Mouse (Mus musculus) spleen, adult 2 months (tissue): ENCODE data around the gene Pdxdc1. TPM values are rescaled to one million over a fixed set of nuclear protein-coding genes. Genes with fewer than 3 reads are reported as not detected.
"Not testable (repeated sequence)": the region's sequence is repeated elsewhere in the genome, so short reads cannot be mapped to it uniquely, and the experiment has no call there.

Experiments
- DNase-seq, 2 experiments: peaks; one replicate each; pipeline versions ENCODE4 v3.0.0 to v3.0.0-alpha.2; 2012 to 2021; ENCODE audit warnings: low spot score in 2 of 2, low read depth in 1 of 2
- H3K27ac ChIP-seq: fragments of 200-500 bp; 2 replicates; pipeline ENCODE4 v1.5.1; 2012; ENCODE audit warnings: low read length, inconsistent platforms; ENCODE audit not compliant: insufficient read depth
- H3K27me3 ChIP-seq: fragments of 200-500 bp; 2 replicates; pipeline ENCODE4 v1.6.1; 2012; ENCODE audit warnings: mild to moderate bottlenecking, moderate library complexity, low read length, inconsistent platforms; ENCODE audit not compliant: control insufficient read depth, insufficient read depth
- H3K36me3 ChIP-seq: fragments of 200-500 bp; 2 replicates; pipeline ENCODE4 v1.6.1; 2012; ENCODE audit warnings: mild to moderate bottlenecking, low read length, inconsistent platforms; ENCODE audit not compliant: control insufficient read depth, insufficient read depth
- H3K4me1 ChIP-seq: fragments of 200-500 bp; 2 replicates; pipeline ENCODE4 v1.6.1; 2011; ENCODE audit warnings: inconsistent platforms; ENCODE audit not compliant: control insufficient read depth, insufficient read depth, insufficient read length
- H3K4me3 ChIP-seq: fragments of 200-500 bp; 2 replicates; pipeline ENCODE4 v1.5.1; 2011; ENCODE audit warnings: mild to moderate bottlenecking, inconsistent platforms; ENCODE audit not compliant: insufficient read depth, insufficient read length; ENCODE audit errors: extremely low read depth
- CTCF ChIP-seq: fragments of 200-500 bp; IDR thresholded peaks from 2 replicates; pipeline ENCODE4 v1.5.1; 2011; ENCODE audit warnings: mild to moderate bottlenecking, inconsistent platforms; ENCODE audit not compliant: insufficient read depth, insufficient read length, insufficient replicate concordance; ENCODE audit errors: extremely low read depth
- POLR2A ChIP-seq: fragments of 200-500 bp; IDR thresholded peaks from 2 replicates; pipeline ENCODE4 v1.6.1; 2011; ENCODE audit warnings: low read depth, low read length, inconsistent platforms
- WGBS: fragments of 180-500 bp; shearing (Covaris S2); methylation state at CpG from one replicate; pipeline ENCODE4 v1.1.7; 2018; 5-methylcytosine and 5-hydroxymethylcytosine counted together
- polyA plus RNA-seq: library from polyadenylated mRNA; depleted of rRNA; stranded (reverse); fragments of >200 nt; gene quantifications from 2 replicates; pipeline ENCODE4 v1.2.3, GENCODE M21; 2012

Gene Pdxdc1
- polyA plus RNA-seq, 1 experiment: 34.7 TPM

DNA sequence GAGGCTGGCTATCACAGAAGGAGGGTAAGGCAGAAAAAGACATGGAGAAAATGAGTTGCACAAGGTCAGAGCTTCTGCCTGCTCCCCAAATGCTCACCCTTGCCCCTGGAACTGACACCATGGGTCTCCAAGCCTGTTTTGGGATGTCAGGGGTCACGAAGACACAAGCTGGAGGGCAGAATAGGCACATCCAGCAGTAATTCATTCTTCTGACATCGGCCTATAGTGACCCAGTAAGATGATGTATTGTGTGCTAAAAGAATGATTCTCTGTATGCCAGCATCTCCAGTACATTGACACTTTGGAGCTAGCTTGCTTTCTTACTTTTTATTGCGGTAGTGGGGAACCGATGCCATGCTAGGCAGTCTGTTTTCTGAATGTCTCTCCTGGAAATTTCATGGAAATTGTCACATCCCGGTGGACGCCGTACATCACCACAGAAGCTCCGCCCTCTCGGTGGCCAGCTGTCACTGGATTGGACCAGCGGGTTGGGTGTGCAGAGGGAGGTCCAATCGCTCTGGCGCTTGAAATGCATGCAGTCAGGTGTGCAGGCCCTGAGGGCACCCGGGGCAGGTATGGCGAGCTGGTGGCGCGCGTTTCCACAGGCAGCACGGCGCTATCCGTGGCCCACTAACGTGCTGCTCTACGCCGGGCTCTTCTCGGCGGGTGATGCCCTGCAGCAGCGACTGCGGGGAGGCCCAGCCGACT lies 37.4 kb upstream of the Pdxdc1 start:
- 13% methylated on average over 28 of the region's 28 CpGs for WGBS

DNA sequence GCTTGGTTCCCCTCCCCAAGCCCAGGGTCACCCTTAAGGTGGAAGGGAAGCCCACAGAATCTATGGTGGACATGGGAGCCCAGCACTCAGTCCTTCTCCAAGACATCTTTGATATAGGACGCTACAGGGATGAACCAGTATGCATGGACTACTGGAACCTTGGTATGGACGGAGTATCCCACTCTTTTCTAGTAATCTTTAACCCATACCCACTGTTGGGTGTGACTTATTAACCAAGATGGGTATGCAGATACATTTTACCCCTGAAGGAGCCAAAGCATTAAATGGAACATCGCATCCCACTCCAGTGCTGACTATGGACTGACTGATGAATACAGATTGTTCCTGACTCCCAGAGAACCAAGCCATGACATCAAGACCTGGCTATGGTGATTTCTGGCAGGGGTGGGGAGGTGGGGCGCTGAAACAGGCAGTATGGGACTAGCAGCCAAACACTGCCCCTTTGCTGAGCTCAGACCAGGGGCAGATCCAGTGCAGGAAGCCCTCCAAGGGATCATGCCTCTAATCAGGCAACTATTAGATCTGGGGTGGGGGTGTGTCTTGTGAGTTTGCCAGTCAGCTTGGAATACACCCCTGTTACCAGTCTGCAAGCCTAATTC lies 24.6 kb upstream of the Pdxdc1 start:
- TF ChIP-seq CTCF (no peak), POLR2A (no peak)
- Histone ChIP-seq H3K27me3 (no peaks in the 10 kb centered on the region), H3K27ac (no peak overlapping the region), H3K36me3 (no peaks in the 10 kb centered on the region), H3K4me3 (no peak overlapping the region), H3K4me1 (no peaks in the 10 kb centered on the region)
- no peak for DNase-seq
- WGBS: 94% methylated on average over 4 of the region's 4 CpGs

More for the DNA sequence above, 37.4 kb upstream of the Pdxdc1 start:
- H3K4me1 ChIP-seq: peaks cover 8% of the 10 kb centered on the region
- H3K27ac ChIP-seq: no peak overlapping the region
- TF ChIP-seq CTCF: no peak
- no peak for TF ChIP-seq POLR2A
- peaks cover 6% of the 10 kb centered on the region for H3K27me3 ChIP-seq
- no peak for DNase-seq
- peak overlapping the region; percentile 17; the same call in 1 of the 2 replicates for H3K4me3 ChIP-seq
- no peaks in the 10 kb centered on the region for H3K36me3 ChIP-seq

DNA sequence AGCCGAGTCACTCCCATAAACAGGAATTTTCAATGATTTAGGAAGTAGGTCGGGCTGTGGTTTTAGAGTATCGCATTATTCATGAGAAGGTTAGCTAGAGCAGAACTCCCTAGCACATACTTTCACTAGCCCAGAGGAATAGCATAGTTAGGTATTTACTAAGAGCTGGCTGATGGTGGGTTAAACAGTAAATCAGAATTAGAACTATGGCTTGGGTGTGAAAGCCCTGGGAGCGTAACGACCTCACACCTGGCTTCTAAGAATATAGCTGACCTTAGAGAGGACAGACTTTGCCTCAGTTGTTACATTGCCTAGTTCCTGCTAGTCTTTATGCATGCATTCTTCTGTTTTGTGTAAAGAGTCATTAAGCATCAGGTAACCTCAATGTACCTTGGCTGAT lies 20.0 kb upstream of the Pdxdc1 start:
- 89% methylated on average over 5 of the region's 5 CpGs for WGBS
- not testable (repeated sequence) for DNase-seq, H3K36me3 ChIP-seq, H3K27ac ChIP-seq, H3K4me1 ChIP-seq, H3K4me3 ChIP-seq, H3K27me3 ChIP-seq

DNA sequence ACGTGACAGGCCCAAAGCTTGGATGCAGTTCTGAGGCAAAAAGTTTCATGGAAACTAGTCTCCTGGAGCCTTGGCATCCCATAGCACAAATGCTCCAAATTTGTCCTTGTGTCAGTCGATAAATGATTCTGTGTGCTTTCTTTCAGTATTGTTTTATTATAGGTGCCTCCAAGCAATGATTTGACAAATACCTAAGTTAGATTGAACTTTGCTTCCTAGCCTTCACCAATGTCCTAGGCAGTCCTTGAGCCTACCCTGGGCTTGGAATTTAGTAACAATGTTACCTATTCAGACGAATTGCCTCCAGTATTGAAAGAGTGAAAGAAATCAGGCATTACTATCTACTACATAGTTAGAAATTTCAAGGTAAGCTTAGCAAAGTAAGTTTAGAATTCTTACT lies 19.6 kb upstream of the Pdxdc1 start:
- not testable (repeated sequence) for H3K36me3 ChIP-seq, H3K27me3 ChIP-seq, H3K4me3 ChIP-seq, H3K4me1 ChIP-seq, DNase-seq, H3K27ac ChIP-seq
- WGBS: 90% methylated on average over 3 of the region's 3 CpGs

DNA sequence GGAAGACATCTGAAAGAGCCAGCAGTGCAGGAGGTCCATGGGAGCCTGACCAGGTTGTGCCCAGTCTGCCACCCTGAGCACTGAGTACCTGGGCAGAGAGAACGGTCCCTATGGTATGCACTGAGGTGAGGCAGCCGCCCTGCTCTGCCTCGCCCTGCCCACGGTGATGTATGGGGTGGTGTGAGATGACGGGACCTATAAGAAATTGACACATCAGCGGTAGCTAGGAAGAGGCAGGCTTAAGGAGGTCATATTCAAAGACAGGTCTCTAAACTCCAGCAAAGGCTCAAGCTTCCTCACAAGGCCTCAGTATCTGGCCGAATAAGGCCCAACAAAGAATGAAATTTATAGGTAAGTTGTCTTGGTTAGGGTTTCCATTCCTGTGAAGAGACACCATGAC lies 18.9 kb upstream of the Pdxdc1 start:
- H3K4me3 ChIP-seq: no peak overlapping the region
- H3K27ac ChIP-seq: no peak overlapping the region
- no peaks in the 10 kb centered on the region for H3K4me1 ChIP-seq
- H3K36me3 ChIP-seq: no peaks in the 10 kb centered on the region
- WGBS: 99% methylated on average over 7 of the region's 7 CpGs
- DNase-seq: no peak
- no peaks in the 10 kb centered on the region for H3K27me3 ChIP-seq
- no peak for TF ChIP-seq POLR2A
- no peak for TF ChIP-seq CTCF

DNA sequence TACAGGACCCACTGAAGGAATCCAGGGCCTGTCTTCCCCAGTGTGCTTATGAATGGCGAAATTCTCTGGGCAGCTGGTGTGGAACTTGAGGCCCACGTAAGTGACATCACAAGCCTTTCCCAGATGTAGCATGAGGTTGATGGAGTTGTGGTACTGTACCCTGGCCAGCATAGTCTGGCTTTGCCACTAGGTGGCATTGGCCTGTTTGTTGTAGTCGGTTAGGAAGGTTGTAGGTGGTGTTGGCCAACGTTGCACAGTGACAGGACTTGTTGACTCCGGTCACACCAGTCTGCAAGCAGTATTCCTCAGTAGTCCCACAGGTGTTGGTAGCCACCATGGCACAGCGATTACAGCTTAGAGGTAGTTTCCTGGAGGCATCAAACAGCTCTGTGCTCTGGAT lies 18.1 kb upstream of the Pdxdc1 start:
- no peaks in the 10 kb centered on the region for H3K4me1 ChIP-seq
- H3K36me3 ChIP-seq: no peaks in the 10 kb centered on the region
- H3K27ac ChIP-seq: no peak overlapping the region
- no peaks in the 10 kb centered on the region for H3K27me3 ChIP-seq
- DNase-seq: no peak
- 89% methylated on average over 6 of the region's 6 CpGs for WGBS
- no peak for TF ChIP-seq POLR2A
- TF ChIP-seq CTCF: no peak
- H3K4me3 ChIP-seq: no peak overlapping the region

DNA sequence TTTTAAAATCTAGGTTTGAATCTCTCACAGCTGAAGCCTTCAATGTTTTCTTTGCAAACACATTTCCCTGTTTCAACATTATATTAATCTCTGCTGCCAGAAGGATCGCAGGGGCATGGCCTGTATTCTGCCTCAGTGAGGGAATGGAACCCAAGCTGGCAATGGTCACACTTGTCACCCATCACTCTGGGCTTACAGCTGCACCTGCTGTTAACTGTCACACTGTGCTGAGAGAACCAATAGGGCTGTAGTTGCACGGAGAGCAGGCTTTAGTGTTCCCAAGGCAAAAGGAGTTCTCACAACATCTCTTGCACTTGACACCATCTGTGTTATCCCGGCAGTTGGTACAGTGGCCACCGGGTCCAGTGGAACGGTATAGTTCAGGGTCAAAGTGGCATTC lies 17.2 kb upstream of the Pdxdc1 start:
- Histone ChIP-seq H3K36me3 (no peaks in the 10 kb centered on the region), H3K27ac (no peak overlapping the region), H3K4me3 (no peak overlapping the region), H3K27me3 (no peaks in the 10 kb centered on the region), H3K4me1 (no peaks in the 10 kb centered on the region)
- DNase-seq: no peak
- WGBS: 91% methylated on average over 5 of the region's 5 CpGs
- TF ChIP-seq CTCF (no peak), POLR2A (no peak)

DNA sequence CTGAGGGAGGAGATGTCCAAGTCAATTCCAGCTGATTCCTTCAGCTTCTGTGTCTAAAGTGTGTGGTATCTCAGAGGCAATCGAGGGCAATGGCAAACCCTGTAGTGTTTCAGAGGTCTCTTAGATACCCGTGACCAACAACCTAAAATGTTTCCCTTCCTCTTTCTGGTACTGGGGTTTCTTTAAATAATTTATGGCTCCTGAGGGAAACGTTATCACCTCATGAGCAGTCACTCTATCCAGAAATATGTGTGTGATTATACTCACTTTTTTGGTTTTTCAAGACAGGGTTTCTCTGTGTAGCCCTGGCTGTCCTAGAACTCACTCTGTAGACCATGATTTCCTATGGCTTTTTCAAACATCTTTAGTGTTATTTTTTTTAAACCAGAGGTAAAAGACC lies 4.4 kb upstream of the Pdxdc1 start:
- Histone ChIP-seq H3K4me1 (peaks cover 3% of the 10 kb centered on the region; the same call in 1 of the 2 replicates), H3K4me3 (no peak overlapping the region), H3K36me3 (no peaks in the 10 kb centered on the region), H3K27me3 (no peaks in the 10 kb centered on the region), H3K27ac (no peak overlapping the region)
- no peak for DNase-seq
- 18% methylated on average over 3 of the region's 3 CpGs for WGBS
- TF ChIP-seq POLR2A (no peak), CTCF (no peak)
